Mouse (Mus musculus) left cerebral cortex, adult 2 months (tissue): ENCODE measurements at regions not wholly inside any gene's neighbourhood (a gene's known extent, or its start where the extent isn't known, plus 50 kb on each side); places are given as distances from the start of the nearest gene placed in this dataset.
A peak's percentile ranks its signal among the peaks of the same experiment; 100 is the strongest.

Experiments used
- DNase-seq, 2 experiments: peaks; one replicate each; pipeline ENCODE4 v3.0.0; 2021 to 2022; ENCODE audit warnings: low spot score in 2 of 2, mixed read lengths in 1 of 2; ENCODE audit errors: extremely low spot score in 1 of 2
- H3K27ac ChIP-seq: fragments of 200-600 bp; 2 replicates; pipeline ENCODE4 v1.8.1; 2022
- H3K4me3 ChIP-seq: fragments of 200-600 bp; 2 replicates; pipeline ENCODE4 v1.8.1; 2022
- CTCF ChIP-seq: fragments of 200-600 bp; IDR thresholded peaks from 2 replicates; pipeline ENCODE4 v1.8.1; 2022; ENCODE audit warnings: antibody characterized with exemption, mild to moderate bottlenecking, moderate library complexity
- intact Hi-C: fragments of 180-260 bp; cut with DNase I; formaldehyde crosslinking; loops from one replicate; pipeline ENCODE4 v1.15.1; 2025

DNA sequence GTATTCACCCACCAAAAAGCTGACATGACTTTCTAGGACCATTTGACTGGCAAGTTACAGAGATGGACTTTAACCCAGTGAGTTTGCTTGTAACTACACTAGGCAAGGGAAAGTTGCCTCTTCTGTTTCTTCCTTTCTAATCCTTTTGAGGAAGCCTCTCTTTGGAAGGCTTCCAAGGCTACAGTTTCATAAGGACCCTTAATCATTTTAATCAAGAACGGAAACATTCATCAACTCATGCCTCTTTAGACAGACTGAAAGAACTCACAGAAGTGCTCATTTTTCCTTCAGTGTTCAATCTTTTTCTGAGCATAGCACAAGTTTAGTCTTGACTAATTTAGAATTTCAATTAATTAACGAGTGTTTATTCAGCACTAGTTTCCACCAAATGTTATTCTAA is 84.2 kb downstream of the Ddx1 start:
- intact Hi-C loops: no loop called here
- Histone ChIP-seq H3K27ac (no peak overlapping the region), H3K4me3 (no peak overlapping the region)
- no peak for TF ChIP-seq CTCF
- DNase-seq: no peak

DNA sequence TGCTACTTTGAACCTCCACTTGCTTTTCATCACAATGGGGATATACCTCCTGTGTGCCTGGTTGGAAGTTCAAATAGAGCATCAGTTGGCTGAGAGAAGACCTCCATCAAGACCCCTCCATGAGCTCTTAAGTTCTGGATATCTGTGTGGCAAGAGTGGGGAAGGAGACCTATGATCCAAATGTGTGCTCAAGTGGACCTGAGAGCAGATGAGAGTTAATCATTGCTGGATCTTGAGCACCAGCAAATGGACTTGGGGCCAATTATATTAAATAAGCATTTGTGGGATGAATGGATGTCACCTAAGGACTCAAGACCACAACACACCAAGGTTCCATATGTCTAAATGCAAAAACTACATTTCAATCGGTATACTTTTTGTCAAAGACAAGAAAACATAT is 88.0 kb downstream of the Ddx1 start:
- intact Hi-C loops: no loop called here
- DNase-seq: no peak
- Histone ChIP-seq H3K4me3 (no peak overlapping the region), H3K27ac (no peak overlapping the region)
- no peak for TF ChIP-seq CTCF

DNA sequence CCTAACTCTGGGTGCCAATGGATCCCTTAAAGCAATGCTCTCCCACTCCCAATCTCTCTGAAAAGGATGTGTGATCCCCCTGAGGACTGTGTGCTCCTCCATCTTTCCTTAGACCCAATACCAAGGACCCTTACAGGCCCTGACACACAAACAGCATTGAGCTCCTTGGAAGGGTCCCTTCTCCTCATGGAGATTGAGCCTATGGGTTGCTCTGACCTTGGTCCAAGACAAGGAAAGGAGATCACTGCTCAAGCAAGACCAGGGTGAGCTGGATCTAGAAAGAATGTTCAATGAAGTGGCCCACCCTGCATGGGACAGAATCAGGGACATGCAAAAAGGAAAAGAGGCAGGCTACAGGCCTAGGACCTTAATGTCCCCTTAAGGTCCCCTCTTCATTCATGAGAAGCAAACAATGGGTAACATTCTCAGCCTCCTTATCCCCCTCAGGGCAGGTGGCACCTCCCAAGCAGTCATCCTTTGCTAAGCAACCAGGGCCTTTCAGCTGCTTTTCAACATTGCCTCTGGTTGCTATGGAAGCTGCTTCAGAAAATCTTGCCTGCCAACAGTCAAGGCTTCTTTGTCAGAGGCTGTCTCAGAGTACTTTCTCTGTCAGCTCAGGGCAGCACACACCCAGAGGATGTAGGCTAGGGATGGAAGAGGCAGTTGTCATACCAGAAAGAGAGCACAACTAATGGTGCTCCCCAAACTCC is 89.5 kb downstream of the Ddx1 start:
- intact Hi-C loops: no loop called here
- Histone ChIP-seq H3K27ac (peak overlapping the region; percentile 5; the same call in 1 of the 2 replicates), H3K4me3 (no peak overlapping the region)
- DNase-seq: peak; percentile 40 to 48
- no peak for TF ChIP-seq CTCF

DNA sequence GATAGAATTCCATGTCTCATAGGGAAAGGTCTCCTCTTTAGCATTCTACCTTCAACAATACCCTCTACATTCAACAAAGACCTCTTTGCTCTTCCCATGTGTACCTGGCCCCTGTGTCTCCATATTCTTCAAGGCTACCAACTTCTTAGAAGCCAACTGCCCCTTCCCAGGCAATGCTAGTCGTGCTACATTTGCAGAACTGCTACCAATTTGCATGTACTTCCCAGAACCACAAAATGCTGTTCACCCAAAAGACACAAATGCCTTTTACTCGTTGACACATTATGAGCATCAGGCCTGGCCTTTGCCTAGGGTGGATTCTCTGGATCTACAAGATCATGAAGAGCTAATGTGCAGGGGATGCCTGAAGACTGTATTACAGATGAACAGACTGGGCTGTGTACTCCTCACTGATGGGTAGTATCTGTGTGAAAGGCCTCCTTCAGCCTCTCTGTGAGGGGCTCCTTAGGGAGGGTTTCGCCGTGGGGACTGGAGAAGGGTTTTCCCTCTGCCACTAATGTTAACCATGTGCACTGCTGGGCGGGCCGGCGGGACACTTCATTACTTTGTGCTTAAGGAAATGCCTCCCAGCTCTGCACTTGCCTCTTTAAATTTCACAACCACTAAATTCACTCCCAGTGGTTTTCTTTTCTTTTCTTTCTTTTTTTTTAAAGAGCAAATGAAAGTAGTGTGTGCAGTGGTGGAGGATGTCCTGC is 91.2 kb downstream of the Ddx1 start:
- Histone ChIP-seq H3K27ac (no peak overlapping the region), H3K4me3 (no peak overlapping the region)
- intact Hi-C loops: no loop called here
- no peak for DNase-seq
- TF ChIP-seq CTCF: no peak

DNA sequence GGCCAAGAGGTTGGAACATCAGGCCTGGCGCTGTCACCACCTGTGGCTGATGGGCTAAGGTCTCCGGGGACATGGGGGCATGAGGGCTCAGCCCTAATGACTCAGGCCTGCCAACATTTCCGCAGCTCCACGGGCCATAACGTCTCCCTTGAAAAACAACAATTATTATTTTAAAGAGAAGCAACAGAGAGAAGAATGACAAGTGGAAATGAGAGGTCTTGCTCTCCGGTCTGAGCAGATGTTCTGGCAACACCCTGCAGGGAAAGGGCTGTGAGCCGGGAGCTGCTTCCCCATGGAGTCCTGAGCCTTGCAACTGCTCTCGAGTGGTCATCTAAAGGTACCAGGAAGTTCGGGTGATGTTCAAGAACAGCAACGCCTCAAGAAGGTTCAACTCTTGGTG is 91.9 kb downstream of the Ddx1 start:
- no peak overlapping the region for H3K4me3 ChIP-seq
- DNase-seq: no peak
- no peak for TF ChIP-seq CTCF
- intact Hi-C loops: no loop called here
- no peak overlapping the region for H3K27ac ChIP-seq

DNA sequence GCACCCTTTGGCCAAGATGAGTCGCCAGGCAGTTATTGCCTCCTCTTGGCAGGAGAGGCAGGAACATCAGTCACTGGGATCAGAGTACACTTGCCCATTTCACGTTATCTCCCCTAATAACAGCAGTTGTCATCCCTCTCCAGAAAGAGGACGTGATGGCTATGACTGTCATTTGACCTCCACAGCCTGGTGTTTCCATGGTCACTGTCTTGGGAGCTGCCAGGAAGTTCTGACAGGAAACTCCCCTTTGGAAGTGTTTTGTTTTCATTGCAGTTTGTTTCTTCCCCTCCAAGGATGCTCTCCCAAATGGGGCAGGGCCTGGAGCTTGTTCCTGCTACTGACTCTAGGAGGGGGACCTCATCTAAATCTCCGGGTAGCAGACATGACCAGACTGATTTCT is 98.3 kb downstream of the Ddx1 start:
- no peak overlapping the region for H3K4me3 ChIP-seq
- no peak overlapping the region for H3K27ac ChIP-seq
- no peak for TF ChIP-seq CTCF
- intact Hi-C loops: no loop called here
- DNase-seq: no peak

DNA sequence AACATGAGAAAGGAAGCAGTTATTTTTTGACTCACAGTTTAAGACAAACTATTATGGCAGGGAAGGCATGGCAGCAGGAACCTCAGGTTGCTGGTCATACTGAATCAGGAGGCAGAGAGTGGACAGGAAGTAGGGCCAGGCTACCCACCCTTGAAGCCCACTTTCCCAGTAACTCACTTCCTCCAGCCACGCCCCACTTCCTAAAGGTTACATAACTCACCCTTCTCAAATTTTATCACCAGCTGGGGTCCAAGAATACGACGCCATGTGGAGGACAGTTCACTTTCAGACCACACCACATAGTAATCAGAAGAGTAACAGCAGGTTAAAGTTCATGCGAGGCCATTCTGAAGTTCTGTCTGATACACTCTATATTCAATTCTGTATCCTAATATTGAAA is 101.8 kb downstream of the Ddx1 start:
- H3K27ac ChIP-seq: no peak overlapping the region
- H3K4me3 ChIP-seq: no peak overlapping the region
- intact Hi-C loops: no loop called here
- DNase-seq: no peak
- TF ChIP-seq CTCF: no peak

DNA sequence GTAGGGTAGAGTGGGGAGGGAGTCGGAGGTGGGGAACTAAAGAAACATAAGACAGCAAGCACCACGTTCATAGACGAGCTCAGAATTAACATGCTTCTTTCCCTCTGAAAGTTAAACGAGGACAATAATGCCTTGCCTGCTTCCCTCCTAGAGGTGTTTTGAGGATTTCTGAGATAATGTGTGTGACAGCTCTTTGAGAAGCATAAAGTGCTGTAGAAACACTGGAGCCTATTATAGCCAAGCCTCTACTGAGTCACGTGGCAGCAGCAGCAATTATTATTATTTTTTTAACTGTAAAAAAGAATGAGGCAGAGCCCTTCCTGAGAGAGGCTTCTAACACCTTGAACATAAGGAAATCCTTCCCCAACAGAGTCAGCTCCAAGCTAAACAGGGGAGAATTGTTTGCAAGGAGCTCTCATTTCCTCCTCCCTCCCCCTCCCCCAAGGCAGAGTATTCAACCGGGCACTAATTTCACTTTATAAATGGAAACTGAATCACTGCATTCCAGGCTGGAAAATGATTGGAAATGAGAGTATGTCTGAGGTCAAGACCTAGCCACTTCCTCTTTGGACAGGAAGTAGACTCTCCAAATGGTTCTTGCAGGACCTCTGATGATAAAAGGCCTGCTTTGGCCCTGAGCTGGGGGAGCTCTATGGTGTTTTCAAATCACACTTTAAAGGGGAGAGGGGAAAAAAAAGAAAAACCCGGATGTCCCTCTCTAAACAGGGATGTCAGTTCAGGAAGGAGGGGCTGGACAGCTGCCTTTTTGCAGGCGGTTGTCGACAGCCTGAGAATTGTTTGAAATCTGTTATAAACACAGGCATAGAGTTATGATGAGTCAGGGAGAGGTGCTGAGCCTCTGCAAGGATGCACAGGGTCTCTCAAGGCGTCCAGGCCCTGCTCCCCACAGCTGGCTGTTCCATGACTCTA is 103.6 kb downstream of the Ddx1 start:
- no peak for DNase-seq
- peak overlapping the region; percentile 69 for H3K27ac ChIP-seq
- intact Hi-C loops: no loop called here

DNA sequence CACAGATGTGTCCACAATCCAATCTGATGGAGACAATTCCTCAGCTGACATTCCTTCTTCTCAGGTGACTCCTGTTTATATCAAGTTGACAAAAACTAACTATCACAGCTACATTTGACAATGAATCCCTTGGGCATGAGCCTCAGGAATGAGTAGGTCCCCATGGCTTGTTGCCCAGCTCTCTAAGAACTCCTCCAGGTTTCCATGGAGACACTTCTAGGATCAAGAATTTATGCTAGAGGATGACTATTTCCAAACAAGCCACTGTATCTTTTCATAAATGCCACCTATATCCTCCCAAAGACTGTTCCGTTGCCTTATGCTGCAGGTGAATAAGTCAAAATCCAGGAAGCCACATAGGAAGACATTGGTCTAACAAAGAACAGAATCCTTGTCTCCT is 104.3 kb downstream of the Ddx1 start:
- no peak for DNase-seq
- Histone ChIP-seq H3K27ac (peak overlapping the region; percentile 69), H3K4me3 (no peak overlapping the region)
- intact Hi-C loops: no loop called here
- no peak for TF ChIP-seq CTCF

More for the DNA sequence above, 103.6 kb downstream of the Ddx1 start:
- TF ChIP-seq CTCF: no peak
- no peak overlapping the region for H3K4me3 ChIP-seq

DNA sequence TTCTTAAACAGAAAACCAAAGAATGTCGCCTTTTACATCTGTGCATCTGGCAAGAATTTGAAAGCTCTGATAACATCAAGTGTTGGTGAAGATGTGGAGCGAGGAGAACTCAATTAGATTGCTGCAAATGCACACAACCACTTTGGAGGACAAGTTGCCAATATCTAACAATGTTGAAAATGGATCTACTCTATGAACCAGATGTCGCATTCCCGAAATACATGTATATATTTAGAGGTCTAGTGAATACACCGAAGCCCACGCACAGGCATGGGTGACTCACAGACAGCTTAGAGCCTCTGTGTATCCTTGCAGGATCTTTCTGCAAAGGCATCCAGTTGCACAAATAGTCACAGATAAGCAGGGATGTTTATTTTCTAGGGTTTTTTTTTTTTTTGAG is 108.4 kb downstream of the Ddx1 start:
- H3K27ac ChIP-seq: 0 out of 2 replicates have a peak overlapping the region, but pooled peaks have one; percentile 15
- H3K4me3 ChIP-seq: no peak overlapping the region
- DNase-seq: peak; percentile 46 to 61
- no peak for TF ChIP-seq CTCF
- intact Hi-C loops: loop anchor here (1.0 kb wide), 4 partner anchors 46 to 198 kb away; no protein-coding TSS in a partner anchor

DNA sequence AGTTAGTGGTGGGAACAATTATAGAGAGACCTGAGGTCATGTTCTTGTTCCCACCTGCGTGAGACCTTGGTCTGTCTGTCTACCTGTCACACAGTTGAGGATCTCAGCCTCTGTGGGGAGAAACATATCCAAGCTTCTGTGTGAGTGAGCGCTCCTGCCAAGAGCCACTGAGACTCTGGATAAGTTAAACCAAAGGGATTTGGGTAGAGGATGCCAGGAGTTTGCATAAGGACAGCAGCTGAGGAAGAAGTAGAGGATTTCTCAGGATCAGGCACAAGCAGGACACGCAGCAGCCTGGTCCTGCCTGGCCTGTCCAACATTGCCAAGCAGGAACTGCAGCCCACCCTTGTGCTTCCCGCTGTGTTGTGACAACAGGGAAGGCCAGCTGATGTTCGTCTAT is 109.8 kb downstream of the Ddx1 start:
- no peak for DNase-seq
- intact Hi-C loops: no loop called here
- no peak for TF ChIP-seq CTCF

DNA sequence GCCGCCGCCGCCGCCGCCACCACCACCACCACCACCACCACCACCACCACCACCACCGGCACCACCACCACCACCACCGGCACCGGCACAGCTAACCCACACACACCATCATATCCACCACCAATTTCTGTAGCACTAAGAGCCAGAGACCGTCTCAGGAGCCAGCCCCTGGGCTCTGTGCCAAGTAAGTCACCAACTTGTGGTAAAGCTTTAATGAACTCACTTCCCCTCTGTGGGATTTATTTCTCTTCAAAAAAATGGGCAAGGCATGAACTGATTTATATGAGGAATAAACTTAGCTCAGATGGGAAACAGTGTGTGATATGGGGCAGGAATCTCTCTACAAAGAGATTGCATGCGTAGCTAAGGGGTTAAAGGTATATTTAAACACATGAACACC is 114.8 kb downstream of the Ddx1 start:
- intact Hi-C loops: no loop called here
- no peak for TF ChIP-seq CTCF
- no peak overlapping the region for H3K27ac ChIP-seq
- no peak overlapping the region for H3K4me3 ChIP-seq
- no peak for DNase-seq

More for the DNA sequence above, 109.8 kb downstream of the Ddx1 start:
- H3K4me3 ChIP-seq: no peak overlapping the region
- H3K27ac ChIP-seq: no peak overlapping the region
